Mouse (Mus musculus) central nervous system, embryonic 18 days (tissue): ENCODE results near the gene Wrap53. TPM values are rescaled to one million over a fixed set of nuclear protein-coding genes. Genes with fewer than 3 reads are reported as not detected.

Experiments used
- polyA plus RNA-seq: library from polyadenylated mRNA; depleted of rRNA; stranded (reverse); fragments of >200 nt; gene quantifications from 2 replicates; pipeline ENCODE4 v1.2.3, GENCODE M21; 2012; rRNA removed

The Wrap53 gene
- polyA plus RNA-seq = 15.4 and 16.4 TPM in 2 replicates

GRCm38 (mm10) chr11:69580091-69580514, at the start of gene Wrap53, which contains the start of gene Trp53:
Gene Wrap53, minus strand, starts transcription at chr11:69580255.
Gene Trp53, plus strand, starts transcription at chr11:69580359.

GRCm38 (mm10) chr11:69621571-69622268, 41.7 kb upstream of the Wrap53 start, which contains the start of gene Sat2:
Gene Sat2, plus strand, starts transcription at chr11:69622024.

GRCm38 (mm10) chr11:69617805-69618204, 37.8 kb upstream of the Wrap53 start, which contains the start of gene Shbg:
Gene Shbg, minus strand, starts transcription at chr11:69617905.

GRCm38 (mm10) chr11:69605726-69606490, 25.9 kb upstream of the Wrap53 start, which contains the start of gene Atp1b2:
Gene Atp1b2, minus strand, starts transcription at chr11:69605942.

GRCm38 (mm10) chr11:69559851-69560765, 19.9 kb downstream of the Wrap53 start, which contains the start of gene Efnb3:
Gene Efnb3, minus strand, starts transcription at chr11:69560205.

GRCm38 (mm10) chr11:69549060-69549656, 30.9 kb downstream of the Wrap53 start, which contains the start of gene Dnah2:
Gene Dnah2, minus strand, starts transcription at chr11:69549110.

Other genes with a start within 250 kb of the Wrap53 start
- gene Rnf227, start 239.8 kb downstream of the Wrap53 start, polyA plus RNA-seq = 143 and 152 TPM in 2 replicates
- 260 and 330 TPM in 2 replicates for gene Chd3, start 210.8 kb downstream of the Wrap53 start, polyA plus RNA-seq
- gene Naa38, start 184.8 kb downstream of the Wrap53 start, polyA plus RNA-seq = 104 and 131 TPM in 2 replicates
- gene Cyb5d1, start 184.6 kb downstream of the Wrap53 start, polyA plus RNA-seq = 25.8 and 28.6 TPM in 2 replicates
- 4.4 and 5.5 TPM in 2 replicates for gene Tmem88, start 182.0 kb downstream of the Wrap53 start, polyA plus RNA-seq
- 10.9 and 16.9 TPM in 2 replicates for gene Kdm6b, start 166.6 kb downstream of the Wrap53 start, polyA plus RNA-seq
- gene Dnah2, start 31.1 kb downstream of the Wrap53 start, polyA plus RNA-seq = 9.3 and 9.5 TPM in 2 replicates
- 209 and 212 TPM in 2 replicates for gene Efnb3, start 20.1 kb downstream of the Wrap53 start, polyA plus RNA-seq
- 63.0 and 69.2 TPM in 2 replicates for gene Trp53, start 104 bp upstream of the Wrap53 start, polyA plus RNA-seq
- gene Atp1b2, start 25.7 kb upstream of the Wrap53 start, polyA plus RNA-seq = 95.2 and 95.8 TPM in 2 replicates
- gene Shbg, start 37.6 kb upstream of the Wrap53 start, polyA plus RNA-seq = not detected in 2 replicates
- 16.5 and 16.9 TPM in 2 replicates for gene Sat2, start 41.8 kb upstream of the Wrap53 start, polyA plus RNA-seq
- 121 and 125 TPM in 2 replicates for gene Fxr2, start 52.7 kb upstream of the Wrap53 start, polyA plus RNA-seq
- gene Sox15, start 75.1 kb upstream of the Wrap53 start, polyA plus RNA-seq = 0.13 TPM in 1 of 2 replicates, not detected in the other
- gene Mpdu1, start 82.4 kb upstream of the Wrap53 start, polyA plus RNA-seq = 125 and 127 TPM in 2 replicates
- gene Cd68, start 85.9 kb upstream of the Wrap53 start, polyA plus RNA-seq = 6.1 and 7.5 TPM in 2 replicates
- 887 and 907 TPM in 2 replicates for gene Eif4a1, start 92.2 kb upstream of the Wrap53 start, polyA plus RNA-seq
- 155 and 168 TPM in 2 replicates for gene Senp3, start 101.8 kb upstream of the Wrap53 start, polyA plus RNA-seq
- 0.79 and 1.1 TPM in 2 replicates for gene Tnfsf13, start 105.5 kb upstream of the Wrap53 start, polyA plus RNA-seq
- gene Tnfsf12, start 115.6 kb upstream of the Wrap53 start, polyA plus RNA-seq = 7.0 and 7.1 TPM in 2 replicates
- gene Tnfsfm13, start 115.8 kb upstream of the Wrap53 start, polyA plus RNA-seq = 1.2 and 1.5 TPM in 2 replicates
- gene Polr2a, start 178.4 kb upstream of the Wrap53 start, polyA plus RNA-seq = 20.4 and 20.9 TPM in 2 replicates
- 0.12 and 0.20 TPM in 2 replicates for gene Slc35g3, start 181.7 kb upstream of the Wrap53 start, polyA plus RNA-seq
- 15.8 and 16.1 TPM in 2 replicates for gene Zbtb4, start 185.7 kb upstream of the Wrap53 start, polyA plus RNA-seq
- 1.6 and 5.2 TPM in 2 replicates for gene Chrnb1, start 215.7 kb upstream of the Wrap53 start, polyA plus RNA-seq
- gene Fgf11, start 221.6 kb upstream of the Wrap53 start, polyA plus RNA-seq = 23.7 and 27.4 TPM in 2 replicates
- 0.13 and 0.25 TPM in 2 replicates for gene Tmem102, start 225.4 kb upstream of the Wrap53 start, polyA plus RNA-seq
- gene Gm39566, start 235.0 kb upstream of the Wrap53 start, polyA plus RNA-seq = not detected in 2 replicates
- not detected in 2 replicates for gene Spem2, start 238.2 kb upstream of the Wrap53 start, polyA plus RNA-seq
- gene Spem1, start 241.9 kb upstream of the Wrap53 start, polyA plus RNA-seq = 1.3 and 1.5 TPM in 2 replicates